Mouse (Mus musculus) bone marrow macrophage, adult 2 months (primary cell): Measurements from ENCODE around the gene Nol6.

Experiments
- CTCF ChIP-seq: IDR thresholded peaks from 2 replicates; pipeline ENCODE4 v1.5.1; 2012; ENCODE audit warnings: low read depth, mild to moderate bottlenecking, low read length, moderate library complexity
- POLR2A ChIP-seq: IDR thresholded peaks from 2 replicates; pipeline ENCODE4 v1.6.1; 2012; ENCODE audit warnings: mild to moderate bottlenecking, low read depth, low read length, borderline replicate concordance

DNA sequence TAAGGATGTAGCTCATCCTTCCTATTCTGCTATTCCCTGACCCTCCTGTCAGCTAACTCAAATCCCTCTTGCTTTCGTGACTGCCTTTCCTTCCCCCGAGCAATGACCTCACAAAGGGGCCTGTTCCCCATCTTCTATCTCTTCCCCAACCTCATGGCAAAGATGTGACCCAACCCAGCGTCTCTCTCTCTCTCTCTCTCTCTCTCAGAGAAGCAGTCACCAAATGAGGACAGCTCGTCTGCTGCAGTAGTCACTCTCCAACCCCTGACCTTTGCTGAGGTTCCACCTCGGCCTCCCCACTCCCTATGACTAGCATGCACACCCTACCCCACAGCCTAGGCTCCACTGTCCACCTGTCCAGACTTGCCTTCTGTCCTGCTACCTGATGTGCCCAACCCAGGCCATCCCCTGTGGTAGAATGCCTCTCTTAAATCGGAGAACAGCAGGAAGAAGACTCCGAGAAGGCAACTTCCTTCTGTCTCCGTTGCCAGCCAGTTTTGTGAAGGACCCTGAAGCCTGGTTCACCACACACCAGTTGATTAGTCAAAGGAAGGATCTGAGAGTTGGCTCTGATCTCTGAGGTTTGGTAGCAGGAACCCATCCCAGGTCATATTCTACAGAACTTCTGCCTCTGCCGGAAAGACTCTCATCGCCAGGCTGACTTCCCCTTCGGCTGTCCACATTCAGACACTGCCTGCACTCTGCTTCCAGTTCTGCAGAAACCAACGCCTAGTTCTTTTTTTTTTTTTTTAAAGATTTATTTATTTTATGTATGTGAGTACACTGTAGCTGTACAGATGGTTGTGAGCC, 51.0 kb downstream of the Nol6 start:
- TF ChIP-seq CTCF: no peak
- no peak for TF ChIP-seq POLR2A
